Comparison of ENCODE assay signal across 22 mouse cellular contexts in the genomic region with DNA sequence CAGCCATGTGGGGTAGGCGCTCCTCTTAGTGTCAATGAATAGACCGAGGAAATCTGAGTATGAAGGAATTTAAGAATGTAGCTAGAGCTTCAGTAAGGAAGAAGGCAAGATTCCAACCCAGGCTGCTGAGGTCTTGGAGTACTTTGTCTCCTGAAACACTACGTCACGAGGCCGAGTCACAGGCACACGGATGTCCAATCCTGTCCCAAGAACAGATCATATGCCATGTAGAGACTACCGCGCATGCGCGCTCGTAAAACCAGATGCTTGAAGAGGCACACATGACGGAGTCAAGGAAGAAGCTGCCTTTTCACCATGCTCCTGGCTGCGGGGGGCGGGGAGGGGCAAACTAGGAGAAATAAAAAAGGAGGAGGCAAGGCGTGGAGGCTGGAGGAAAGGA. TPM values are rescaled to one million over a fixed set of nuclear protein-coding genes. Genes with fewer than 3 reads are reported as not detected.
DNase-seq lines count a peak whose midpoint lies in the region; ATAC-seq and TF ChIP-seq lines count a peak whose summit lies in the region.
"Had no signal": no experiment of that assay in that cellular context is flagged by ENCODE, and none has a peak within 500 bp of the region (broad histone marks: within the 10 kb centered on the region; RNA-seq: fewer than 3 reads in every experiment).

No protein-coding gene starts in this region.

- H3K4me1 ChIP-seq in forebrain, embryonic 10.5 days = peaks cover 58% of the 10 kb centered on the region
- H3K4me1 ChIP-seq in forebrain, embryonic 16.5 days (replicated peaks; ENCODE audit: control insufficient read depth, insufficient read depth, low read length) = peaks cover 9% of the 10 kb centered on the region
- peaks cover 8% of the 10 kb centered on the region; the same call in 1 of the 2 replicates for H3K4me1 ChIP-seq in heart, embryonic 13.5 days
- peaks cover 6% of the 10 kb centered on the region for H3K4me1 ChIP-seq in heart, adult 2 months (ENCODE audit: control insufficient read depth, insufficient read depth, low read length)
- no peaks in the 10 kb centered on the region for H3K4me1 ChIP-seq in kidney, embryonic 15.5 days
- H3K4me1 ChIP-seq in kidney, embryonic 14.5 days (ENCODE audit: control insufficient read depth, insufficient read depth, low read length) = no peaks in the 10 kb centered on the region
- H3K4me1 ChIP-seq: embryonic facial prominence, embryonic 13.5 days; intestine, embryonic 15.5 days; limb, embryonic 15.5 days; liver, embryonic 13.5 days had no signal

- H3K4me2 ChIP-seq in forebrain, embryonic 16.5 days (ENCODE audit: low read length) = no peak overlapping the region
- H3K4me2 ChIP-seq in heart, embryonic 13.5 days = no peak overlapping the region
- no peak overlapping the region for H3K4me2 ChIP-seq in kidney, embryonic 15.5 days
- no peak overlapping the region for H3K4me2 ChIP-seq in kidney, embryonic 14.5 days (replicated peaks; ENCODE audit: low read depth, low read length)
- H3K4me2 ChIP-seq: embryonic facial prominence, embryonic 13.5 days; hindbrain, embryonic 12.5 days; intestine, embryonic 15.5 days; limb, embryonic 15.5 days; liver, embryonic 13.5 days had no signal

- H3K79me2 ChIP-seq in heart, adult 2 months (replicated peaks; ENCODE audit: control insufficient read depth, insufficient read depth, low read length) = no peaks in the 10 kb centered on the region

- H3K36me3 ChIP-seq in forebrain, embryonic 10.5 days (replicated peaks) = no peaks in the 10 kb centered on the region
- H3K36me3 ChIP-seq in forebrain, embryonic 16.5 days (ENCODE audit: control insufficient read depth, insufficient read depth) = no peaks in the 10 kb centered on the region
- no peaks in the 10 kb centered on the region for H3K36me3 ChIP-seq in heart, embryonic 13.5 days
- no peaks in the 10 kb centered on the region for H3K36me3 ChIP-seq in heart, adult 2 months (ENCODE audit: control insufficient read depth, insufficient read depth, low read length)
- no peaks in the 10 kb centered on the region for H3K36me3 ChIP-seq in kidney, embryonic 15.5 days
- no peaks in the 10 kb centered on the region for H3K36me3 ChIP-seq in kidney, embryonic 14.5 days (ENCODE audit: control insufficient read depth, insufficient read depth, low read length)
- H3K36me3 ChIP-seq: embryonic facial prominence, embryonic 13.5 days; hindbrain, embryonic 12.5 days; intestine, embryonic 15.5 days; limb, embryonic 15.5 days; liver, embryonic 13.5 days had no signal

- no peak for ATAC-seq in forebrain, embryonic 16.5 days
- no peak for ATAC-seq in heart, embryonic 13.5 days (ENCODE audit: extremely low read depth, insufficient number of reproducible peaks, low FRiP score, low TSS enrichment)
- ATAC-seq in kidney, embryonic 15.5 days (replicated peaks; ENCODE audit: low FRiP score) = no peak
- ATAC-seq in kidney, embryonic 14.5 days (ENCODE audit: low FRiP score, low TSS enrichment) = no peak
- ATAC-seq in granulocyte monocyte progenitor cell, adult 5-6 weeks (replicated peaks; ENCODE audit: poor library complexity, severe bottlenecking) = no peak
- ATAC-seq: forebrain, postnatal 0 days; hindbrain, postnatal 0 days; intestine, embryonic 15.5 days had no signal

- no peak overlapping the region for H3K4me3 ChIP-seq in forebrain, embryonic 10.5 days
- no peak overlapping the region for H3K4me3 ChIP-seq in forebrain, embryonic 16.5 days (replicated peaks; ENCODE audit: low read length)
- H3K4me3 ChIP-seq in heart, embryonic 13.5 days = no peak overlapping the region
- no peak overlapping the region for H3K4me3 ChIP-seq in heart, adult 2 months
- no peak overlapping the region for H3K4me3 ChIP-seq in kidney, embryonic 15.5 days (replicated peaks)
- H3K4me3 ChIP-seq in kidney, embryonic 14.5 days (ENCODE audit: low read length) = no peak overlapping the region
- H3K4me3 ChIP-seq: embryonic facial prominence, embryonic 13.5 days; hindbrain, embryonic 12.5 days; intestine, embryonic 15.5 days; limb, embryonic 15.5 days; liver, embryonic 13.5 days had no signal

- H3K27me3 ChIP-seq in forebrain, embryonic 10.5 days (ENCODE audit: poor library complexity, severe bottlenecking) = peaks cover 24% of the 10 kb centered on the region; the same call in 1 of the 2 replicates
- H3K27me3 ChIP-seq in forebrain, embryonic 16.5 days (replicated peaks; ENCODE audit: control insufficient read depth, insufficient read depth, low read length) = no peaks in the 10 kb centered on the region
- H3K27me3 ChIP-seq in heart, embryonic 13.5 days (replicated peaks) = peaks cover 11% of the 10 kb centered on the region; the same call in 1 of the 2 replicates
- no peaks in the 10 kb centered on the region for H3K27me3 ChIP-seq in heart, adult 2 months (ENCODE audit: control insufficient read depth, insufficient read depth, low read length)
- no peaks in the 10 kb centered on the region for H3K27me3 ChIP-seq in kidney, embryonic 15.5 days
- no peaks in the 10 kb centered on the region for H3K27me3 ChIP-seq in kidney, embryonic 14.5 days (ENCODE audit: control insufficient read depth, insufficient read depth, low read length)
- H3K27me3 ChIP-seq: CH12.LX; embryonic facial prominence, embryonic 13.5 days; hindbrain, embryonic 12.5 days; limb, embryonic 15.5 days; liver, embryonic 13.5 days had no signal

- H3K9ac ChIP-seq in forebrain, embryonic 16.5 days (replicated peaks; ENCODE audit: low read depth, low read length) = no peak overlapping the region
- H3K9ac ChIP-seq in heart, embryonic 13.5 days = no peak overlapping the region
- no peak overlapping the region for H3K9ac ChIP-seq in heart, adult 2 months (ENCODE audit: low read depth, low read length)
- no peak overlapping the region for H3K9ac ChIP-seq in kidney, embryonic 15.5 days
- no peak overlapping the region for H3K9ac ChIP-seq in kidney, embryonic 14.5 days (ENCODE audit: low read depth, low read length)
- H3K9ac ChIP-seq: embryonic facial prominence, embryonic 13.5 days; forebrain, postnatal 0 days; hindbrain, embryonic 12.5 days; intestine, embryonic 15.5 days; limb, embryonic 15.5 days; liver, embryonic 13.5 days had no signal

- no peak for TF ChIP-seq CTCF in heart, adult 2 months (IDR thresholded peaks at IDR 0.05)

- intact Hi-C loops in heart, adult 2 months (cut with DNase I) = no loop called here

- no peak for DNase-seq in forebrain, embryonic 10.5 days (ENCODE audit: extremely low spot score, low spot score)
- no peak for DNase-seq in heart, adult 2 months
- DNase-seq: adrenal gland, postnatal 10 days; cerebellum, adult 8-10 months; cerebellum, postnatal 36 days; forebrain, postnatal 0 days; layer of hippocampus, postnatal 36 days; left cerebral cortex, postnatal 4 days; liver, embryonic 13.5 days; midbrain, embryonic 14.5 days had no signal

- TF ChIP-seq POLR2A in heart, adult 2 months (IDR thresholded peaks at IDR 0.05; ENCODE audit: insufficient read depth, low read depth, low read length) = no peak

- H3K9me3 ChIP-seq in forebrain, embryonic 10.5 days = no peaks in the 10 kb centered on the region
- no peaks in the 10 kb centered on the region for H3K9me3 ChIP-seq in forebrain, embryonic 16.5 days (ENCODE audit: control insufficient read depth, low read length)
- H3K9me3 ChIP-seq in heart, embryonic 13.5 days = no peaks in the 10 kb centered on the region
- H3K9me3 ChIP-seq in kidney, embryonic 15.5 days (replicated peaks) = no peaks in the 10 kb centered on the region
- H3K9me3 ChIP-seq in kidney, embryonic 14.5 days (ENCODE audit: control insufficient read depth, low read length) = no peaks in the 10 kb centered on the region
- H3K9me3 ChIP-seq: embryonic facial prominence, embryonic 13.5 days; hindbrain, embryonic 12.5 days; intestine, embryonic 15.5 days; limb, embryonic 15.5 days; liver, embryonic 13.5 days had no signal

- H3K27ac ChIP-seq in forebrain, embryonic 10.5 days = peak overlapping the region; percentile 69
- H3K27ac ChIP-seq in forebrain, embryonic 16.5 days (ENCODE audit: low read length) = no peak overlapping the region
- peak overlapping the region; percentile 80 for H3K27ac ChIP-seq in heart, embryonic 13.5 days (replicated peaks)
- no peak overlapping the region; the same call in 1 of the 2 replicates for H3K27ac ChIP-seq in heart, adult 2 months
- peak overlapping the region; percentile 3; the same call in 1 of the 2 replicates for H3K27ac ChIP-seq in kidney, embryonic 15.5 days
- H3K27ac ChIP-seq in kidney, embryonic 14.5 days (ENCODE audit: low read depth, low read length) = no peak overlapping the region; the same call in 1 of the 2 replicates
- H3K27ac ChIP-seq: embryonic facial prominence, embryonic 13.5 days; hindbrain, embryonic 12.5 days; hindbrain, postnatal 0 days; intestine, embryonic 15.5 days; limb, embryonic 15.5 days; liver, embryonic 13.5 days had no signal

- no peak for TF ChIP-seq EP300 in heart, adult 2 months (IDR thresholded peaks at IDR 0.05; ENCODE audit: insufficient read depth, low read depth, low read length)

- 89% methylated on average over 15 of the region's 15 CpGs for WGBS in forebrain, embryonic 10.5 days
- WGBS in forebrain, embryonic 16.5 days = 91% methylated on average over 15 of the region's 15 CpGs
- 85% methylated on average over 15 of the region's 15 CpGs for WGBS in heart, embryonic 13.5 days
- WGBS in heart, adult 2 months = 86% methylated on average over 15 of the region's 15 CpGs
- WGBS in kidney, embryonic 15.5 days = 90% methylated on average over 15 of the region's 15 CpGs
- WGBS in kidney, embryonic 14.5 days = 91% methylated on average over 15 of the region's 15 CpGs

RNA-seq across cellular contexts. Expression of gene Ttc9, which starts 59.1 kb away (rescaled TPM):
- 3.5 and 4.5 TPM in 2 replicates for polyA plus RNA-seq in forebrain, embryonic 10.5 days (2016; fragmentation: Nextera tagmentation; extraction: Ambion mirVana)
- 20.3 and 24.6 TPM in 2 replicates for polyA plus RNA-seq in forebrain, embryonic 16.5 days (2015; fragmentation: Nextera tagmentation; extraction: Ambion mirVana)
- 3.9 and 5.1 TPM in 2 replicates for polyA plus RNA-seq in heart, embryonic 13.5 days (2015; fragmentation: Nextera tagmentation; extraction: Ambion mirVana)
- 1 to 10 TPM; 1.7 to 2.2 TPM for total RNA-seq in heart, adult 2 months (2021)
- 1.7 and 2.0 TPM in 2 replicates for polyA plus RNA-seq in heart, adult 2 months (2012; rRNA removed)
- 1.2 and 1.4 TPM in 2 replicates for polyA plus RNA-seq in kidney, embryonic 15.5 days (2015; fragmentation: Nextera tagmentation; extraction: Ambion mirVana)
- polyA plus RNA-seq in kidney, embryonic 14.5 days (2014; fragmentation: Nextera tagmentation; extraction: Ambion mirVana) = 0.55 and 1.2 TPM in 2 replicates
- not detected in 2 replicates for total RNA-seq in granulocyte monocyte progenitor cell, adult 5-6 weeks (2014; fragmentation: Nextera tagmentation)
- total RNA-seq in granulocyte monocyte progenitor cell, adult 5-6 weeks (2017) = not detected in 2 replicates
- total RNA-seq: CH12.LX; monocyte, adult 5-6 weeks had no signal

Comparison
In these comparisons a context has a peak if more than half of its experiments do, and no peak if none do; other contexts are left out.
1. H3K27ac ChIP-seq: peak in forebrain, embryonic 10.5 days (single experiment), heart, embryonic 13.5 days (single experiment) and kidney, embryonic 15.5 days (single experiment); none in forebrain, embryonic 16.5 days (single experiment), heart, adult 2 months (single experiment) and kidney, embryonic 14.5 days (single experiment).